Mouse (Mus musculus): Measurements from ENCODE around the gene Zfp750. TPM values are rescaled to one million over a fixed set of nuclear protein-coding genes. Genes with fewer than 3 reads are reported as not detected.

Zfp750 gene
- total RNA-seq, 1 experiment: 1.5 TPM

DNA sequence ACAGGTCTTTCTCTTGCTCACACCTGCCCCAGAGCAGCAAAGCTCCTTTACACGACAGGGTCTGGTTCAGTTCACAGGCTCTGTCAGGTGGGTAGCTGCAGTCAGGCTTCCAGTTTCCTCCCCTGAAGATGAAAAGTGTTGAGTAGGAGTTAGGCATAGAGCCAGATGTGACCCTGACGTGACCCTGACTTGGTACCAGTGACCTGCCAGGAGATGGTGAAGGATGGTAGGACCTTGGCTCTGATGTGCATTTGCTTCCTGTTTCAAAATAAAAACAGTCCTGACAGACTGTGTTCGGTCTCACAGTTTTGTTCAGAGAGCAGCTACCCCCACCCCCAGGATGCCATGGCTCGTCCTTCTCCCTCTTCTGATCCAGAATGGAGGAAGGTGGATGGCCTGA lies 23.3 kb upstream of the Zfp750 start:
- Histone ChIP-seq H3K36me3 (ENCODE audit: control insufficient read depth, insufficient read depth, low read length, poor library complexity, severe bottlenecking) (no peaks in the 10 kb centered on the region; the same call in 1 of the 2 replicates), H3K4me1 (ENCODE audit: control insufficient read depth in 2 of 2, insufficient read depth in 2 of 2, low read length in 2 of 2, poor library complexity in 1 of 2) (peaks cover 0 to 10% of the 10 kb centered on the region in 2 experiments; a peak in 1 of 4 replicates), H3K27ac (ENCODE audit: insufficient read depth, low read depth, low read length, poor library complexity, severe bottlenecking) (no peak overlapping the region), H3K9me3 (ENCODE audit: control insufficient read depth, insufficient read depth, low read depth, low read length) (no peaks in the 10 kb centered on the region), H3K9ac (ENCODE audit: insufficient read depth, low read depth, low read length, poor library complexity, severe bottlenecking) (no peak overlapping the region), H3K4me3 (ENCODE audit: insufficient read depth in 1 of 2, low read depth in 1 of 2, low read length in 2 of 2, poor library complexity in 1 of 2, severe bottlenecking in 1 of 2) (no peak overlapping the region)
- no peak for TF ChIP-seq CHD2 (IDR thresholded peaks at IDR 0.05; ENCODE audit: low read depth, low read length)
- TF ChIP-seq MAFK (IDR thresholded peaks at IDR 0.05; ENCODE audit: insufficient read depth, low read depth, low read length): no peak
- no peak for TF ChIP-seq ZC3H11A (IDR thresholded peaks at IDR 0.05; ENCODE audit: borderline replicate concordance, low read depth, low read length)
- TF ChIP-seq HCFC1 (IDR thresholded peaks at IDR 0.05; ENCODE audit: borderline replicate concordance, insufficient read depth, low read length): no peak
- no peak for TF ChIP-seq ZNF384 (IDR thresholded peaks at IDR 0.05; ENCODE audit: low read depth, low read length)
- in situ Hi-C loops (cut with MboI; ENCODE audit: low sequenced_read_pairs in 2 of 2, unreplicated experiment in 2 of 2): no loop called here
- DNase-seq (ENCODE audit: low read depth, low spot score): no peak

DNA sequence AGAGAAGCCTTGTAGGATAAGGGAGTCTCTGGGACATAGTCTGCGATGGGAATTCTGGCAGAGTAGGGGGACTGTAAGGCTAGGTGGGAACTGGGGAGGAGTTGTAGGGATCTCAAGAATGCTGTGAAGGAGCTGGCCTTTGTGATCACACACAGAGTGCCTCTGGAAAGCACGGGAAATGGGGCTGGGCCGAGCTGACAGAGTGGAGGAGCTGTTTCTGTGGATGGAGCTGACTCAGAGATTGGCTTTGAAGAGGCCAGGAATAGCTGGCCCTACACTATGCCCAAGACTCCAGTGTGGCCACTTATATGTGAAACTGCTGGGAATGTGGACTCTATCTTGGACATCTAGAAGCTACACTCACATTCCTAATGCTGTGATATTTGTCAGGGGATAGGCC lies 17.4 kb upstream of the Zfp750 start:
- DNase-seq (ENCODE audit: low read depth, low spot score): no peak

DNA sequence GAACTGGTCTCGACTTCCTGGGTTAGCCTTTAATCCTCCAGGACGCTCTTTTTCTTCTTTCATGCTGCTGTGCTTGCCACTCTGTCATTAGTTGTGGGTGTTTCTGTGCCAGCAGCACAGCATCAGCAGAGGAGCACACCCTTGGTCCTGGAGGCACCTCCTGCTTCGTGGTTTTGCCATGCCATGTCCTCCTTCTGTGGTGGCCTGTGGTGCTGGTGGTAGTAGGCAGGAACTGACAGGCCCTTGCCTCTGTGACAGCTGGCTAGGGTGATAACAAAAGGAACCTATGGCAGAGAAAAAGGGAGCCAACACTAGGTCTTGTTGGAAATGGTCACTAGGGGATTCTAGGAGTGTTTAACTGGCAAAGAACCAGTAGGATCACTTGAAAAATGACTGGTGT lies 10.6 kb upstream of the Zfp750 start:
- in situ Hi-C loops (cut with MboI; ENCODE audit: low sequenced_read_pairs in 2 of 2, unreplicated experiment in 2 of 2): no loop called here
- H3K27ac ChIP-seq (ENCODE audit: insufficient read depth, low read depth, low read length, poor library complexity, severe bottlenecking): no peak overlapping the region
- no peak overlapping the region for H3K4me3 ChIP-seq (ENCODE audit: insufficient read depth in 1 of 2, low read depth in 1 of 2, low read length in 2 of 2, poor library complexity in 1 of 2, severe bottlenecking in 1 of 2)
- H3K36me3 ChIP-seq (ENCODE audit: control insufficient read depth, insufficient read depth, low read length, poor library complexity, severe bottlenecking): no peaks in the 10 kb centered on the region; the same call in 1 of the 2 replicates
- no peak overlapping the region for H3K9ac ChIP-seq (ENCODE audit: insufficient read depth, low read depth, low read length, poor library complexity, severe bottlenecking)
- TF ChIP-seq CHD2 (IDR thresholded peaks at IDR 0.05; ENCODE audit: low read depth, low read length): no peak
- no peak for TF ChIP-seq ZC3H11A (IDR thresholded peaks at IDR 0.05; ENCODE audit: borderline replicate concordance, low read depth, low read length)
- TF ChIP-seq MAFK (IDR thresholded peaks at IDR 0.05; ENCODE audit: insufficient read depth, low read depth, low read length): no peak
- TF ChIP-seq HCFC1 (IDR thresholded peaks at IDR 0.05; ENCODE audit: borderline replicate concordance, insufficient read depth, low read length): no peak
- no peak for TF ChIP-seq ZNF384 (IDR thresholded peaks at IDR 0.05; ENCODE audit: low read depth, low read length)
- DNase-seq (ENCODE audit: low read depth, low spot score): no peak
- H3K9me3 ChIP-seq (ENCODE audit: control insufficient read depth, insufficient read depth, low read depth, low read length): no peaks in the 10 kb centered on the region
- H3K4me1 ChIP-seq (ENCODE audit: control insufficient read depth in 2 of 2, insufficient read depth in 2 of 2, low read length in 2 of 2, poor library complexity in 1 of 2): no peaks in the 10 kb centered on the region; a peak in 1 of 4 replicates

More for the DNA sequence above, 17.4 kb upstream of the Zfp750 start:
- H3K9me3 ChIP-seq (ENCODE audit: control insufficient read depth, insufficient read depth, low read depth, low read length): no peaks in the 10 kb centered on the region
- in situ Hi-C loops (cut with MboI; ENCODE audit: low sequenced_read_pairs in 2 of 2, unreplicated experiment in 2 of 2): no loop called here
- no peak for TF ChIP-seq CHD2 (IDR thresholded peaks at IDR 0.05; ENCODE audit: low read depth, low read length)
- TF ChIP-seq ZC3H11A (IDR thresholded peaks at IDR 0.05; ENCODE audit: borderline replicate concordance, low read depth, low read length): no peak
- TF ChIP-seq ZNF384 (IDR thresholded peaks at IDR 0.05; ENCODE audit: low read depth, low read length): no peak
- no peak for TF ChIP-seq MAFK (IDR thresholded peaks at IDR 0.05; ENCODE audit: insufficient read depth, low read depth, low read length)
- no peak for TF ChIP-seq HCFC1 (IDR thresholded peaks at IDR 0.05; ENCODE audit: borderline replicate concordance, insufficient read depth, low read length)
- no peaks in the 10 kb centered on the region; a peak in 1 of 4 replicates for H3K4me1 ChIP-seq (ENCODE audit: control insufficient read depth in 2 of 2, insufficient read depth in 2 of 2, low read length in 2 of 2, poor library complexity in 1 of 2)
- no peak overlapping the region for H3K4me3 ChIP-seq (ENCODE audit: insufficient read depth in 1 of 2, low read depth in 1 of 2, low read length in 2 of 2, poor library complexity in 1 of 2, severe bottlenecking in 1 of 2)
- H3K9ac ChIP-seq (ENCODE audit: insufficient read depth, low read depth, low read length, poor library complexity, severe bottlenecking): no peak overlapping the region
- no peaks in the 10 kb centered on the region; the same call in 1 of the 2 replicates for H3K36me3 ChIP-seq (ENCODE audit: control insufficient read depth, insufficient read depth, low read length, poor library complexity, severe bottlenecking)
- no peak overlapping the region for H3K27ac ChIP-seq (ENCODE audit: insufficient read depth, low read depth, low read length, poor library complexity, severe bottlenecking)

DNA sequence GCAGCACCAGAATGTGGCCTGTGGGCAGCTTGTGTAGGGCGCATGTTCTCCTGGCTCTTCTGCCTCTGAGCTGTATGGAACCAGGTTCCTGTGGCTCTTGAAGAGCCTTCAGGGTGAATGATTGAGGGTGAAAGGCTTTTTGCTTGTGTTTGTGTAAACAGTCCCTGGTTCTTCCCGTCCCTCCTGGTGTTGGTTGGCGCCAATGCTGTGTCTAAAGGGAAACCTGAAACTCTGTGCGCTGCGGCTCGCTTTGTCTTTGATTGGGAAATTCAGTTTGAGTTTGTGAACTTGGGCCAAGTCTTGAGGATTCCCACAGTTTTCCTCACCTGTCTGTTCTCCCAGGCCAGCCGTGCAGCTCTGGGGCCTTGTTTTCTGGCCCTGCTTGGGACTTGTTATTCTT lies 5.1 kb upstream of the Zfp750 start:
- Histone ChIP-seq H3K4me3 (ENCODE audit: insufficient read depth in 1 of 2, low read depth in 1 of 2, low read length in 2 of 2, poor library complexity in 1 of 2, severe bottlenecking in 1 of 2) (no peak overlapping the region), H3K27ac (ENCODE audit: insufficient read depth, low read depth, low read length, poor library complexity, severe bottlenecking) (no peak overlapping the region), H3K36me3 (ENCODE audit: control insufficient read depth, insufficient read depth, low read length, poor library complexity, severe bottlenecking) (no peaks in the 10 kb centered on the region), H3K4me1 (ENCODE audit: control insufficient read depth in 2 of 2, insufficient read depth in 2 of 2, low read length in 2 of 2, poor library complexity in 1 of 2) (peaks cover 3 to 11% of the 10 kb centered on the region in 2 experiments; a peak in 1 of 4 replicates), H3K9ac (ENCODE audit: insufficient read depth, low read depth, low read length, poor library complexity, severe bottlenecking) (no peak overlapping the region), H3K9me3 (ENCODE audit: control insufficient read depth, insufficient read depth, low read depth, low read length) (no peaks in the 10 kb centered on the region)
- no peak for DNase-seq (ENCODE audit: low read depth, low spot score)
- in situ Hi-C loops (cut with MboI; ENCODE audit: low sequenced_read_pairs in 2 of 2, unreplicated experiment in 2 of 2): no loop called here
- TF ChIP-seq ZC3H11A (IDR thresholded peaks at IDR 0.05; ENCODE audit: borderline replicate concordance, low read depth, low read length) (no peak), HCFC1 (IDR thresholded peaks at IDR 0.05; ENCODE audit: borderline replicate concordance, insufficient read depth, low read length) (no peak), ZNF384 (IDR thresholded peaks at IDR 0.05; ENCODE audit: low read depth, low read length) (no peak), CHD2 (IDR thresholded peaks at IDR 0.05; ENCODE audit: low read depth, low read length) (no peak), MAFK (IDR thresholded peaks at IDR 0.05; ENCODE audit: insufficient read depth, low read depth, low read length) (no peak)
